Mouse (Mus musculus) midbrain, embryonic 12.5 days (tissue): ENCODE results near the gene Rabgap1l. TPM values are rescaled to one million over a fixed set of nuclear protein-coding genes. Genes with fewer than 3 reads are reported as not detected.
A peak's percentile ranks its signal among the peaks of the same experiment; 100 is the strongest.

Source experiments
- ATAC-seq: fragments of 200-750 bp; cut with Nextera tagmentation; 2 replicates; pipeline ENCODE4 v1.8.0; 2017; ENCODE audit warnings: low read depth, moderate TSS enrichment, moderate library complexity; ENCODE audit not compliant: low FRiP score
- H3K27ac ChIP-seq: fragments of 300-500 bp; sonication (generic); replicated peaks from 2 replicates; pipeline ENCODE4 v1.5.1; 2016; ENCODE audit warnings: mild to moderate bottlenecking
- H3K27me3 ChIP-seq: fragments of 300-500 bp; sonication (generic); 2 replicates; pipeline ENCODE4 v1.6.1; 2016; ENCODE audit warnings: mild to moderate bottlenecking
- H3K36me3 ChIP-seq: fragments of 300-500 bp; sonication (generic); 2 replicates; pipeline ENCODE4 v1.6.1; 2016
- H3K4me1 ChIP-seq: fragments of 300-500 bp; sonication (generic); 2 replicates; pipeline ENCODE4 v1.6.1; 2016
- H3K4me2 ChIP-seq: fragments of 300-500 bp; sonication (generic); replicated peaks from 2 replicates; pipeline ENCODE4 v1.6.1; 2016; ENCODE audit warnings: mild to moderate bottlenecking, moderate library complexity
- H3K4me3 ChIP-seq: fragments of 300-500 bp; sonication (generic); 2 replicates; pipeline ENCODE4 v1.5.1; 2016; ENCODE audit warnings: mild to moderate bottlenecking
- H3K9ac ChIP-seq: fragments of 300-500 bp; sonication (generic); replicated peaks from 2 replicates; pipeline ENCODE4 v1.6.1; 2016; ENCODE audit warnings: mild to moderate bottlenecking, moderate library complexity
- H3K9me3 ChIP-seq: fragments of 300-500 bp; sonication (generic); 2 replicates; pipeline ENCODE4 v1.6.1; 2016; ENCODE audit warnings: mild to moderate bottlenecking
- WGBS: fragments of 180-500 bp; shearing (Covaris S2); methylation state at CpG from one replicate; pipeline ENCODE4 v1.1.7; 2016; 5-methylcytosine and 5-hydroxymethylcytosine counted together
- polyA plus RNA-seq: library from polyadenylated mRNA; unstranded; fragments of >200 nt; fragmentation: Nextera tagmentation; extraction: Ambion mirVana; gene quantifications from 2 replicates; pipeline ENCODE4 v1.2.1, GENCODE M21; 2016

The Rabgap1l gene
- polyA plus RNA-seq, 1 experiment from 2014 or later = 21.2 TPM

- peak; percentile 60; the same call in 1 of the 2 replicates for ATAC-seq
- no peak overlapping the region for H3K27ac ChIP-seq
Observed at GRCm38 (mm10) chr1:160277940-160278682, 514.9 kb downstream of the Rabgap1l start.

GRCm38 (mm10) chr1:160275248-160275647, 517.8 kb downstream of the Rabgap1l start:
- Histone ChIP-seq H3K9ac (no peak overlapping the region), H3K4me1 (no peaks in the 10 kb centered on the region), H3K9me3 (no peaks in the 10 kb centered on the region), H3K4me2 (no peak overlapping the region), H3K27ac (no peak overlapping the region), H3K36me3 (no peaks in the 10 kb centered on the region), H3K4me3 (no peak overlapping the region), H3K27me3 (no peaks in the 10 kb centered on the region)
- whole genome bisulfite sequencing = 76% methylated on average over 2 of the region's 2 CpGs
- ATAC-seq = no peak

More at GRCm38 (mm10) chr1:160277940-160278682, 514.9 kb downstream of the Rabgap1l start:
- WGBS = 78% methylated on average over 3 of the region's 3 CpGs
- Histone ChIP-seq H3K4me3 (no peak overlapping the region), H3K9ac (no peak overlapping the region), H3K4me1 (no peaks in the 10 kb centered on the region), H3K27me3 (no peaks in the 10 kb centered on the region), H3K4me2 (no peak overlapping the region), H3K36me3 (no peaks in the 10 kb centered on the region), H3K9me3 (no peaks in the 10 kb centered on the region)

GRCm38 (mm10) chr1:160273133-160273743, 519.8 kb downstream of the Rabgap1l start:
- H3K9me3 ChIP-seq = no peaks in the 10 kb centered on the region
- H3K27me3 ChIP-seq = no peaks in the 10 kb centered on the region
- H3K4me2 ChIP-seq = no peak overlapping the region
- no peaks in the 10 kb centered on the region for H3K36me3 ChIP-seq
- H3K4me1 ChIP-seq = no peaks in the 10 kb centered on the region
- no peak overlapping the region for H3K27ac ChIP-seq
- WGBS = 88% methylated on average over 7 of the region's 7 CpGs
- no peak overlapping the region for H3K9ac ChIP-seq
- ATAC-seq = no peak
- H3K4me3 ChIP-seq = no peak overlapping the region

GRCm38 (mm10) chr1:160271282-160271967, 521.6 kb downstream of the Rabgap1l start:
- H3K27me3 ChIP-seq = no peaks in the 10 kb centered on the region

GRCm38 (mm10) chr1:160268322-160268721, 524.7 kb downstream of the Rabgap1l start:
- H3K4me3 ChIP-seq = no peak overlapping the region
- H3K36me3 ChIP-seq = no peaks in the 10 kb centered on the region
- no peak for ATAC-seq

More at GRCm38 (mm10) chr1:160271282-160271967, 521.6 kb downstream of the Rabgap1l start:
- 55% methylated on average over 1 of the region's 1 CpGs for WGBS
- no peaks in the 10 kb centered on the region for H3K4me1 ChIP-seq
- H3K9ac ChIP-seq = no peak overlapping the region
- no peaks in the 10 kb centered on the region for H3K36me3 ChIP-seq
- no peak overlapping the region for H3K4me2 ChIP-seq
- no peak overlapping the region for H3K27ac ChIP-seq
- ATAC-seq = no peak
- H3K4me3 ChIP-seq = no peak overlapping the region
- no peaks in the 10 kb centered on the region for H3K9me3 ChIP-seq

GRCm38 (mm10) chr1:160263630-160264346, 529.2 kb downstream of the Rabgap1l start:
- no peak for ATAC-seq
- Histone ChIP-seq H3K27ac (no peak overlapping the region), H3K4me2 (no peak overlapping the region), H3K27me3 (no peaks in the 10 kb centered on the region), H3K4me1 (no peaks in the 10 kb centered on the region), H3K4me3 (no peak overlapping the region), H3K9ac (no peak overlapping the region), H3K36me3 (no peaks in the 10 kb centered on the region), H3K9me3 (no peaks in the 10 kb centered on the region)
- 90% methylated on average over 16 of the region's 16 CpGs for whole genome bisulfite sequencing

More at GRCm38 (mm10) chr1:160268322-160268721, 524.7 kb downstream of the Rabgap1l start:
- Histone ChIP-seq H3K9me3 (no peaks in the 10 kb centered on the region), H3K27ac (no peak overlapping the region), H3K27me3 (no peaks in the 10 kb centered on the region), H3K9ac (no peak overlapping the region), H3K4me2 (no peak overlapping the region), H3K4me1 (no peaks in the 10 kb centered on the region)
- 93% methylated on average over 3 of the region's 3 CpGs for WGBS

GRCm38 (mm10) chr1:160263053-160263452, 530.0 kb downstream of the Rabgap1l start:
- WGBS = 88% methylated on average over 5 of the region's 5 CpGs
- H3K4me1 ChIP-seq = no peaks in the 10 kb centered on the region
- no peaks in the 10 kb centered on the region for H3K36me3 ChIP-seq
- ATAC-seq = no peak
- no peak overlapping the region for H3K9ac ChIP-seq
- no peak overlapping the region for H3K4me2 ChIP-seq
- no peak overlapping the region for H3K4me3 ChIP-seq
- H3K27me3 ChIP-seq = no peaks in the 10 kb centered on the region
- H3K9me3 ChIP-seq = no peaks in the 10 kb centered on the region
- no peak overlapping the region for H3K27ac ChIP-seq

- Histone ChIP-seq H3K9me3 (no peaks in the 10 kb centered on the region), H3K4me3 (no peak overlapping the region), H3K4me2 (no peak overlapping the region), H3K9ac (no peak overlapping the region), H3K4me1 (no peaks in the 10 kb centered on the region), H3K27me3 (no peaks in the 10 kb centered on the region), H3K27ac (no peak overlapping the region), H3K36me3 (no peaks in the 10 kb centered on the region)
- ATAC-seq = no peak
- 77% methylated on average over 4 of the region's 4 CpGs for WGBS
Observed at GRCm38 (mm10) chr1:160262415-160262814, 530.6 kb downstream of the Rabgap1l start.

- 74% methylated on average over 2 of the region's 2 CpGs for WGBS
- Histone ChIP-seq H3K4me2 (no peak overlapping the region), H3K9ac (no peak overlapping the region), H3K4me3 (no peak overlapping the region), H3K9me3 (no peaks in the 10 kb centered on the region), H3K27ac (no peak overlapping the region), H3K27me3 (no peaks in the 10 kb centered on the region), H3K36me3 (no peaks in the 10 kb centered on the region), H3K4me1 (no peaks in the 10 kb centered on the region)
- no peak for ATAC-seq
Observed at GRCm38 (mm10) chr1:160261849-160262248, 531.2 kb downstream of the Rabgap1l start.

- 86% methylated on average over 4 of the region's 4 CpGs for WGBS
Observed at GRCm38 (mm10) chr1:160260605-160261004, 532.4 kb downstream of the Rabgap1l start.

GRCm38 (mm10) chr1:160259884-160260283, 533.1 kb downstream of the Rabgap1l start:
- H3K27ac ChIP-seq = no peak overlapping the region
- H3K4me1 ChIP-seq = no peaks in the 10 kb centered on the region
- H3K9me3 ChIP-seq = no peaks in the 10 kb centered on the region
- H3K27me3 ChIP-seq = no peaks in the 10 kb centered on the region
- ATAC-seq = 0 out of 2 replicates have a peak, but pooled peaks have one; percentile 54
- H3K36me3 ChIP-seq = no peaks in the 10 kb centered on the region
- no peak overlapping the region for H3K4me3 ChIP-seq
- no peak overlapping the region for H3K4me2 ChIP-seq
- WGBS = 55% methylated on average over 7 of the region's 7 CpGs
- H3K9ac ChIP-seq = no peak overlapping the region

More at GRCm38 (mm10) chr1:160260605-160261004, 532.4 kb downstream of the Rabgap1l start:
- Histone ChIP-seq H3K27ac (no peak overlapping the region), H3K9ac (no peak overlapping the region), H3K4me1 (no peaks in the 10 kb centered on the region), H3K4me2 (no peak overlapping the region), H3K36me3 (no peaks in the 10 kb centered on the region), H3K9me3 (no peaks in the 10 kb centered on the region), H3K4me3 (no peak overlapping the region), H3K27me3 (no peaks in the 10 kb centered on the region)
- ATAC-seq = no peak
